Mouse (Mus musculus): ENCODE measurements around the gene Lpin2. TPM values are rescaled to one million over a fixed set of nuclear protein-coding genes. Genes with fewer than 3 reads are reported as not detected.

Gene Lpin2
- polyA plus RNA-seq, 1 experiment from 2014 or later, result 39.0 TPM

- no peak for ATAC-seq
- ChIA-PET POLR2A (no interaction called here), CTCF (interaction anchor here (1.0 to 1.8 kb wide), 3 partner anchors 12 to 48 kb away, joined by 3 to 6 read pairs (median 3); no protein-coding TSS in a partner anchor)
- H3K27me3 ChIP-seq, result no peaks in the 10 kb centered on the region
- no peak for DNase-seq (ENCODE audit: low read depth, low spot score)
- in situ Hi-C loops (cut with MboI; ENCODE audit: low pct_unique_long_range_greater_than_20kb), result no loop called here
- no peak for TF ChIP-seq CTCF (IDR thresholded peaks at IDR 0.05)
These were observed 11.2 kb upstream of the Lpin2 start for GRCm38 (mm10) chr17:71171161-71171560.

- DNase-seq (ENCODE audit: low read depth, low spot score), result no peak
- ATAC-seq, result no peak
- no peak for TF ChIP-seq CTCF (IDR thresholded peaks at IDR 0.05)
- in situ Hi-C loops (cut with MboI; ENCODE audit: low pct_unique_long_range_greater_than_20kb), result no loop called here
- ChIA-PET POLR2A (no interaction called here), CTCF (interaction anchor here (1.7 kb wide), 1 partner anchor 8 kb away, joined by 4 read pairs; no protein-coding TSS in a partner anchor)
- H3K27me3 ChIP-seq, result no peaks in the 10 kb centered on the region
These were observed 5.0 kb upstream of the Lpin2 start for GRCm38 (mm10) chr17:71177336-71177735.

- no peak for TF ChIP-seq CTCF (IDR thresholded peaks at IDR 0.05)
- ATAC-seq (no peak), DNase-seq (ENCODE audit: low read depth, low spot score) (no peak)
- POLR2A ChIA-PET, result no interaction called here
- CTCF ChIA-PET, result interaction anchor here (0.8 to 2.1 kb wide), 3 partner anchors 8 to 74 kb away, joined by 3 to 10 read pairs (median 4); no protein-coding TSS in a partner anchor
- H3K27me3 ChIP-seq, result no peaks in the 10 kb centered on the region
- in situ Hi-C loops (cut with MboI; ENCODE audit: low pct_unique_long_range_greater_than_20kb), result no loop called here
These were observed 4.4 kb upstream of the Lpin2 start for GRCm38 (mm10) chr17:71177949-71178348.

GRCm38 (mm10) chr17:71178530-71179181 lies 3.7 kb upstream of the Lpin2 start:
- POLR2A ChIA-PET, result interaction anchor here (1.2 kb wide), 1 partner anchor 9 kb away, joined by 3 read pairs; no protein-coding TSS in a partner anchor
- DNase-seq (ENCODE audit: low read depth, low spot score), result no peak
- no peak for TF ChIP-seq CTCF (IDR thresholded peaks at IDR 0.05)
- in situ Hi-C loops (cut with MboI; ENCODE audit: low pct_unique_long_range_greater_than_20kb), result no loop called here
- no peaks in the 10 kb centered on the region for H3K27me3 ChIP-seq
- CTCF ChIA-PET, result interaction anchor here (0.8 to 2.1 kb wide), 4 partner anchors 9 to 95 kb away, joined by 3 to 10 read pairs (median 4); no protein-coding TSS in a partner anchor
- no peak for ATAC-seq

- ATAC-seq (no peak), DNase-seq (ENCODE audit: low read depth, low spot score) (no peak)
- ChIA-PET POLR2A (interaction anchor here (1.2 to 1.3 kb wide), 2 partner anchors 10 kb away, joined by 3 read pairs; no protein-coding TSS in a partner anchor), CTCF (interaction anchor here (1.4 to 2.1 kb wide), 2 partner anchors 14 to 96 kb away, joined by 3 to 10 read pairs; no protein-coding TSS in a partner anchor)
- in situ Hi-C loops (cut with MboI; ENCODE audit: low pct_unique_long_range_greater_than_20kb), result no loop called here
- no peaks in the 10 kb centered on the region for H3K27me3 ChIP-seq
- no peak for TF ChIP-seq CTCF (IDR thresholded peaks at IDR 0.05)
These were observed 2.6 kb upstream of the Lpin2 start for GRCm38 (mm10) chr17:71179551-71180309.

- ATAC-seq, result no peak
- no peak for TF ChIP-seq CTCF (IDR thresholded peaks at IDR 0.05)
- ChIA-PET CTCF (no interaction called here), POLR2A (no interaction called here)
- no peak for DNase-seq (ENCODE audit: low read depth, low spot score)
- in situ Hi-C loops (cut with MboI; ENCODE audit: low pct_unique_long_range_greater_than_20kb), result no loop called here
- no peaks in the 10 kb centered on the region for H3K27me3 ChIP-seq
These were observed 1.8 kb upstream of the Lpin2 start for GRCm38 (mm10) chr17:71180601-71181000.

- POLR2A ChIA-PET, result interaction anchor here (1.2 to 2.5 kb wide), 6 partner anchors 9 to 15 kb away, joined by 3 to 9 read pairs (median 4); no protein-coding TSS in a partner anchor
- ATAC-seq (peak; percentile 92), DNase-seq (ENCODE audit: low read depth, low spot score) (no peak)
- no peak for TF ChIP-seq CTCF (IDR thresholded peaks at IDR 0.05)
- CTCF ChIA-PET, result interaction anchor here (0.8 to 1.6 kb wide), 5 partner anchors 10 to 42 kb away, joined by 3 to 6 read pairs (median 3); no protein-coding TSS in a partner anchor
- in situ Hi-C loops (cut with MboI; ENCODE audit: low pct_unique_long_range_greater_than_20kb), result no loop called here
- H3K27me3 ChIP-seq, result no peaks in the 10 kb centered on the region
These were observed 704 bp downstream of the Lpin2 start for GRCm38 (mm10) chr17:71182871-71183656.

- in situ Hi-C loops (cut with MboI; ENCODE audit: low pct_unique_long_range_greater_than_20kb), result no loop called here
- no peaks in the 10 kb centered on the region for H3K27me3 ChIP-seq
- TF ChIP-seq CTCF (IDR thresholded peaks at IDR 0.05), result no peak
- POLR2A ChIA-PET, result interaction anchor here (1.2 to 2.5 kb wide), 6 partner anchors 10 to 185 kb away, joined by 3 to 9 read pairs (median 4); no protein-coding TSS in a partner anchor
- CTCF ChIA-PET, result interaction anchor here (0.8 to 2.2 kb wide), 5 partner anchors 11 to 47 kb away, joined by 3 to 10 read pairs (median 6); no protein-coding TSS in a partner anchor
- DNase-seq (ENCODE audit: low read depth, low spot score) (no peak), ATAC-seq (peak; percentile 35)
These were observed 1.4 kb downstream of the Lpin2 start for GRCm38 (mm10) chr17:71183657-71184261.

- CTCF ChIA-PET, result interaction anchor here (0.8 to 2.2 kb wide), 8 partner anchors 10 to 120 kb away, joined by 3 to 10 read pairs (median 4); no protein-coding TSS in a partner anchor
- no peaks in the 10 kb centered on the region for H3K27me3 ChIP-seq
- POLR2A ChIA-PET, result interaction anchor here (0.9 to 2.5 kb wide), 5 partner anchors 11 to 186 kb away, joined by 3 to 9 read pairs (median 4); no protein-coding TSS in a partner anchor
- in situ Hi-C loops (cut with MboI; ENCODE audit: low pct_unique_long_range_greater_than_20kb), result loop anchor here (5.0 kb wide), 1 partner anchor 197 kb away; no protein-coding TSS in a partner anchor
- TF ChIP-seq CTCF (IDR thresholded peaks at IDR 0.05), result no peak
- DNase-seq (ENCODE audit: low read depth, low spot score) (no peak), ATAC-seq (no peak)
These were observed 2.2 kb downstream of the Lpin2 start for GRCm38 (mm10) chr17:71184356-71185111.
